Mouse (Mus musculus): ENCODE results near the gene Borcs7. TPM values are rescaled to one million over a fixed set of nuclear protein-coding genes. Genes with fewer than 3 reads are reported as not detected.
"Not testable (repeated sequence)": the region's sequence is repeated elsewhere in the genome, so short reads cannot be mapped to it uniquely, and the experiment has no call there.

Borcs7 gene
- total RNA-seq, 2 experiments from 2014 or later, result 11.7 to 12.8 TPM

DNA sequence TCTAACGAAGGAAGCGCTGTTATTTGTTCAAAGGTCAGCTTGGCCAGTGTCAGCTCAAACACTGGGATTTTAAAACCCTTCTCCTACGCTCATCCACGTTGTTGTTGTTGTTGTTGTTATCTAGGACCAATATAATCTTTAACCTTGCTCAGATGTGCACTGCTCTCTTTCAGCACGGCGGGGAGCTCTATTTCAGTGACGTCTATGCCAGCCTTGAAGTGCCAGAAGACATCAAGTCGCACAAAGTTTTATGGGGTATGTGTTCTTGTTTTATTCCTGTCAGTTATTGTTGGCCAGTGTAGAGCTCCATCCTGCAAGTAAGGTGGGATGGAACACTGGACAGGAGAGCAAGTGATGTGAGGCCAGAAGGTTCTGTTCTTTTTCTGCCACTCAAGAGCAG is 25.3 kb downstream of the Borcs7 start:
- no peak for DNase-seq

DNA sequence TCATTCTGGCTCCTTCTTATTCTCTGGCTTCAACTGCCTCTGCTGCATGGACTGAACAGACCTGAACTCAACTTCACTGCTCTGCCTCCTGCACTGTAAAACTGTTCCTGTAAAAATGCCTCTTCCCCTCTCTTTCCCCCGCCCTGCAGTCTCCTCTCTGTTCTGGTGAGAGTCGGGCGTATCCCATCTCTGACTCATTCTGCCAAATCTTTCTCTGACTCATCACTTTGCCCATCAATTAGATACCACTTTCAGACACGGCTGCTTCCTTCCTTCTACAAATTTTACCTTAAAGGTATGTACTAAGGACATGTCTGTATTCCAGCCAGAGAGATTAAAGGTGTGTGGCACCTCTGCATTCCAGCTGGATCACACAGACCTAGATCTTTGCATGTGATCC is 28.4 kb downstream of the Borcs7 start:
- no peak for DNase-seq

DNA sequence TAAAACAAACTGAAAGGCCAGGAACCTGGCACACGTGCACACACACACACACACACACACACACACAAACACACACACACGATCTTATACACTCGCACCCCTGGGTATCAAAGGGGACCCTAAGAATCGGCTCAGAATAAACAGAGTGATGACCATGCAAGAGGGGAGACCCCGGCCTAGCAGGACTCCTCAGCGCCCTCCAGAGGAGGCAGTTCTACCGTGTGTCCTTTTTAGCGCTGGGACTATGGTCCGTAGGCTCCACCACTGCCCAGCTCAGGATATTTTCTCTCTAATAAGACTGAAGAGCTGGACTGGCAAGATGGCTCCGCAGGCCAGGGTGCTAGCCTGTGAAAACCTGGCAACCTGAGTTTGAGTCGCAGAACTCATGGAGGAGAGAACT is 34.7 kb downstream of the Borcs7 start:
- no peak for DNase-seq

DNA sequence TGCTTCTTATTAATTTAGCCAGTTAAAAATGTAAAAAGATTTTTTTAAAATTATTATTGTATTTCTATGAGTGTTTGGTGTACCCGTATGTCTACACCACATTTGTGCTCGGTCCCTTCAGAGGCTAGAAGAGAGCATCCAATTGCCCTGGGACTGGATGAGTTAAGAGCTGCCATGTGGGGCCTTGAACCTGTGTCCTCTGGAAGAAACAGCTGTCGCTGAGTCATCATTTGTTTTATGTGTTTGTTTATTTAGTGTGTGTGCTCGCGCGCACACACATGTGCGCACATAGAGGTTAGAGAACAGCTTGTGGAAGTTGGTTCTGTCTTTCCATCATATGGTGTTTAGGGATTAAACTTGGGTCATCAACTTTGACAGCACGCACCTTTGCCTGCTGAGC is 36.4 kb downstream of the Borcs7 start:
- no peak for DNase-seq

DNA sequence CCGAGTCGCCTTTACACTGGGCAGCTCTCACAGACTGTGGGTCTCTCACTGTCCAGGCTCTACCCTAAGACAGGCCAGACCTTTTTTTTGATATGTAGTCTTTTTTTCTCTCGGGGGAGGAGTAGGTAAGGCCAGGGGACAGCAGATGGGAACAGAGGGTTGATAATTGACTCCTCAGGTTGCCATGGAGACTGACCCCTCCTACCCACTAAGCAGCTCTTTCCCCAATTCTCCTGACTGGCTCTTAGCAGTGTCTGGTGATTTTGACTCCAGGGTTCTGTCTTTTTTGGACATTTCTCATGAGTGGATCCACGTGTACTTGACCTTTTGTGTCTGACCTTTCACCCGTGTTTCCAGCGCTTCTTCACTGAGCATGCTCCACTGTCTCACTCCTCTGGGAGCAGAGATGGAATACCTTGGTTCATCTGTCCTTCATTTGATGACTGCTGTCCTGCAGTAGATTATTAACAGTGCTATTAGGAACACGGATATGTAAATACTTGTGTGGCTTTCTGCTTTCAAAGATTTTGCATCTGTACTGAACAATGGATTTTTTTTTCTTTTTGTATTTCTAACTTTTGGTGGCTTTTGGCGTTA is 37.5 kb downstream of the Borcs7 start:
- DNase-seq, result no peak

DNA sequence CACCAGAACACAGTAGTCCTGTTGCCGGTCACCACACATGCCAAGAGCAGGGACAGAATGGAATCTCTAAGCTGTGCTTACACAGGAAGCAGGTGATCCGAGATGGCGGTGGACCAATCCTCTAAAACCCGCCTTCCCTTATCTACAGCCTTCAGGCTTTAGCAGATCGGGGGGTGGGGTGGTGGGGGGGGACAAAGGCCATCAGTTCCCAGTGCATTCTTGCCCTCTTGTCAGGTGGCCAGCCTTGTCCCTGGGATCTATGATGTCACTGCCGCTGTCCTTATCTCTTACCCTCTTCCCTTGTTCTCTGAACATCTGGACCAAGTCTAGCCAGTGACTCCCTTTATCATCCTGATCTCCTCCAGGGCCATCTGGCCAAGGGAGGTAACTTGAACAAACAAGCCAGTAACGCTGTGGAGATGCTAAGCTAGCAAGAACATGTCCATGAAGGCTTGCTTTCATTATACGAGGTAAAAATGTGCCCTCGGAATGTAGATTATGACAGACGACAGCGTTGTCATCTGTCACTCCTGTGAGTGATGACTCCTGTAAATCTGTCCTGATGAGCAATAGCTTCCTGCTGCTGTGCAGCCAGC is 38.3 kb downstream of the Borcs7 start:
- no peak for DNase-seq

DNA sequence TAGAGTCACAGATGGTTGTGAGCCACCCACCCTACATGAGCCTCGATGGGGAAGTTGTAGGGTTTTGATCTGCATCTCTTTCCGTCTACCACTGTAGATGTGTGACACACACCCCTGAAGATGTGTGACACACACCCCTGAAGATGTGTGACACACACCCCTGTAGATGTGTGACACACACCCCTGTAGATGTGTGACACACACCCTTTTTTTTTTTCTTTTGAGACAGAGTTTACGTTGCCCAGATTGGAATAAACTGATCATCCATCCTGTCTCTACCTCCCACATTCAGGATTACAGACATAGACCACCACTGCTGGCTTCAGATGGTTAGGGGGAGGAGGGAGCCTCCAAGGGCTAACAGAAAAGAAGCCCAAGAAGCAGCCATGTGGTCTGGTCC is 39.2 kb downstream of the Borcs7 start:
- no peak for DNase-seq

DNA sequence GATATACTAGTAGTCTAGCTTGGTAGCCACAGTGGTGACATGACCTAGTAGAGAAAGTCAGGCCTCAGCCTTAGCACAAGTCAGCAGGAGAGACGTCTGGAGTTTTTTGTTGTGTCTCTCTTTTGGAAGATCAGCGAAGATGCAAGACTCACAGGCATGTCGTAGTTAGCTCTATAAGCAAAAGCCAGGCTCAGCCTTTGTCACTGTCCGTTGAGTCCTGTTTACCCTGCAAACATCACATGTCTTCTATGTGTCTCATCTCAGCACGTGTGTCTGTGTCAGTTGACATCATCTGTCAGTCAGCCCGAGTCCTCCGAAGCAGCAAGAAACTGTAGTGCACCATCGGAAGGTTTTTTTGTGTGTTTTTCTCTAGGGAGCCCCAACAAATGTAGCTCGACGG is 41.6 kb downstream of the Borcs7 start:
- no peak for DNase-seq

DNA sequence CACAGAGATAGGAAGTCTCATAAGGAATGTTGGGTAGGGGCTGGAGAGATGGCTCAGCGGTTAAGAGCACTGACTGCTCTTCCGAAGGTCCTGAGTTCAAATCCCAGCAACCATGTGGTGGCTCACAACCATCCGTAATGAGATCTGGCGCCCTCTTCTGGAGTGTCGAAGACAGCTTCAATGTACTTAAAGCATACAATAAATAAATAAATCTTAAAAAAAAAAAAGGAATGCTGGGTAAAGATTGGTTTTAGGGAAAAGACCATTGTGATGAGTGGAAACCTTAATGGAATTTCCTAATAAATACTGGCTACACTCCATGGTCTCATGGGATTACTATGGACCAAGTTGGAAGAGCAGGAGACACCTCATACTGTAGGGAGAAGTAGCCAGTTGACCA is 43.0 kb downstream of the Borcs7 start:
- DNase-seq, result not testable (repeated sequence)

DNA sequence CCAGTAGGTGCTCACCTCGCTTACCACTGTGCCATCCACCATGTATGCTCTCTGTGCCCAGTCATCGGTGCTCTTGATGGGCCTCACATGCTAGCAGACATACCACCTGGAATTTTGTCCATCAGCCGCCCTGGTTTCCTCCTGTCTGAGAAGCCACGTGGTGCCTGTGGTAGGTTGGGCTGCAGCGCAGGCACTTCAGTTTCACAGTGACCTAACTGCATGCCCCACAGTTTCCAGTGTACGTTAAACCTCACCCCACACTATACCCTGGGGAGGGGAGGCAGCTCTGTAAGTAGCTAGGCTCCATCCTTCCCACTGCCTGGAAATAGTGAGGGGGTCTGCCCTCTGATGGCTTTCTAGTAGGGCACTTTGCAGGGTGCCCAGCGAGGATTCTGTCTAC is 43.9 kb downstream of the Borcs7 start:
- no peak for DNase-seq

DNA sequence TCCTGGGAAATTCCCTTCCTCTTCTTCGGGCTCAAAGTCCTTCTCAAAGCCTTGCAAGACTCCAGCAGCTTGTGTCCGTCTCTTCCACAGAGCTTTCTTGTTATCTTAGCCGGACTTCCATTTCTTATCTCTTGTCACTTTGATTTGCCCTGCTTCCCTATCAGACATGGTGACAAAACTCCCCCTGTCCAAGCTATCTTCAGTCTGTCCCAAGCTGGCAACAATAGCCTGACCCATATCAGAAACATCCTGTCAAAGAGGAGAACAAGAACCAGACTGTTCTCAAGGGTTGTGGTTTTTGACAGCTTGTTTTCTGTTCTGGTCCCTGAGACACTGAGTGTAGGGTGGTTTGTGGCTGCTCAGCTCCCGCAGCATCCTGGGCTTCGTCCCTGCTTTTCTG is 45.5 kb downstream of the Borcs7 start:
- no peak for DNase-seq

DNA sequence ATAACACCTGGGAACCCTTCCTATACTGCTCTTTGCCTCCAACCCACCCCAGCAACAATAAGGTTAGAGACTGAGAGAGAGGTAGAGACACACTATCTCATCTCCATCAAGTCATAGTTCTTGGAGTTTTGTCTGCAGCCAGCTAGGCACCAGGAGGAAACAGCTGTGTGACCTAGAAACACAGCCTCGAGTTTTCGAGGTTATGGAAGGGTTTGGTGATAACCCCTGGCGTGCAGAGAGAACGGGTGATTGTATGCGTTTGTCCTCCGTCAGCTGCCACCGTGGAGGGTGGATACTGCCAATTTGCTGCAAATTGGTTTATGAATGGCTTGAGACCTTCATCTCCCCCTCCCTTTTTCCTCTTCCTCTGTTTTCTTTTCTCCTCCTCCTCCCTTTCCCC is 47.4 kb downstream of the Borcs7 start:
- DNase-seq, result no peak

DNA sequence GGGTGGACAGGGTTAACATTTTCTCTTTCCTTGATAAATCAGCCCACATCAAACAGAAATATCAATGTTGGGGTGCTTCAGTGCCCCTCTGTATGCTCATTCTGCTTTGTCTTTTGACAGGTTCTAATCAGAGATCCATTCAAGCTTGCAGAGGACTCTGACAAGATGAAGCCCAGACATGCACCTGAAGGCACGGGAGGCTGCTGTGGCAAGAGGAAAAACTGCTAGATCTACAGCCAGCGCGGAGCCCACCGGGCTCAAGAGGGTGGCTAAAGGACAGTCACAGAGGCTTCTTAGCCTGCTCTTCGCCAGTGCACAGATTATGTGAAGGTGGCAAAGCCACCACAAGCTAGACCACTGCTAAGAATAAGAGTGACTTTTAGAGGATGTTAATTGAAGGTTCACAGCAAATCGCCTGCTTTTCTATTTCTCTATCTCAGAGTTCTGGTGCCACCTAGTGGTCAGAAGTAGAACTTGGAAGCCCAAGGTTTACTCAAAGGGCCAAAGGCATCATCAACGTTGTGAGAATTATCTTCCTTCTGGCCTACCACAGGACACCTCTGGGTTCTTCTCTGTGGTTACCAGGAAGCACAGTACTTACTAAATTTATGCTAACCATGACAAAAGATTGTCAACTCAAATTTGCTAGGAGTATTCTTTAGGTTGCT is 50.8 kb downstream of the Borcs7 start:
- DNase-seq, result peak; percentile 79

DNA sequence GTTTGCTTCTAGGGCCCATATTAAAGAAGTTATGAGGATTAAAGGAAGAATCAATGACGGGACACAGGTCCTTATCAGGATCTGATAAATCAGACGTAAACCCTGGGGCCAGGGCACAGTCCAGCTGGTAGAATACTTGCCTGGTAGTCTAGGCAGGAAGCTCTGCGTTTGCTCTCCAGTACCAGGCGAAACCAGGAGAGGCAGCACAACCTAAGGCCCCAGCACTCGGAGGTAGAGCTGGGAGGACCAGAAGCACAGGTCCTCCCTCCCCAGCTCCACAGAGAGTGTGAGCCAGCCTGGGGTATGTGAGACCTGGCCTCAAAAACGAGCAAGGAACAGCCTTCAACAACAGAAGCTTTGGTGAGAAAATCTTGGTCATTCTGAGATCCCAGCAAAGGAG is 51.9 kb downstream of the Borcs7 start:
- no peak for DNase-seq

DNA sequence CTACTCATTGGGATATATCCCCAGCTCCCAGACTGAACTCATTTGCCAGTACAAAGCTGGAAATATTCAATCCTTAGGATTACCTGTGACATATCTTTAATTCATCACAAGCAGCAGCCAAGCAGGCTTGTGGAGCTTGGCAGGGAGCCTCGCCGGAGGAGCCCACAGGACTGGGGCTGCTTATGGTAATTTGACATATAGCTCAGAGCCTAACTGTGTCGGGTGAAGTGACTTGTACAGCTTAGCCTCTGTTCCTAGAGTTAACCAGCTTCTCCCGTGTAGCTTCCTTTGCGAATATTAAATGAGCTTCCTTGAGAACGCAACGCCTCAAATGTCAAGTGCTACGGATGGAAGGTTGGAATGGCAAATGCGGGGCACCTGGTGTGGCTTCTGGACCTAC is 55.0 kb downstream of the Borcs7 start:
- no peak for DNase-seq

DNA sequence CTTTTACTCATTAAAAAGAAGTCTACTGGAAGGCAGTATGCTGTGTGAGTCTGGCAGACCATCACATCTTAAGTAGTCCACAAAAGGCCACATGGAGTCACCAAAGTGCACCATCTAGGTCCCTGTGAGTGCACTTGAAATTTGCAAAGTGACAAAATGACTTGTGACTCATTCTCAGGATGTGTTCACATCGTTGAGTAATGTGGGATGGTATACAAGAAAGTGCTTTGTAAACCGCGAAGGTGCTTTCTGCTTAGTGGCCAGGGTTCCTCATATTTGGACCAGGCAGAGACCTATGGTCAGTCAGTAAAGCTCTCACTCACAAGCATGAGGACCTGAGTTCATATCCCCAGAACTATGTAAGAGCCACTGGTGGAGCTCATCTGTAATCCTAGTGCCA is 58.1 kb downstream of the Borcs7 start:
- no peak for DNase-seq

DNA sequence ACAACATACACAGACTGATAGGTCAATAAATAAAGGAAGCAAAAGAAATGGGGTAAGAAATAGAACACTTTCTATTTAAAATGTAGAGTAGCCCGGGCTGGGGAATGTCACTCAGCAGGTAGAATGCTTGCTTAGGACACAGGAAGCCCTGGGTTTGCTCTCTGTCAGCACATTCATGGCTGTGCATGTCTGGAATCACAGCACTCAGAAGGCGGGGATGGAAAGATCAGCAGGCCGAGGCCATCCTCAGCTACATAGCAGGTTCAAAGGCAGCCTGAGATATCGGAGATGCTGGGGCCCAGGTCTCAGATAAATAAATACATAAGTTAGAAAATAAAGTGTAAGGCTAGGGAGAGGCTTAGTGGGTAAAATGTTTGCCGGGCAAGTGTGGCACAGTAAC is 62.5 kb downstream of the Borcs7 start:
- DNase-seq, result no peak

Other genes starting within 250 kb of the Borcs7 start
- gene Trim8, start 188.2 kb upstream of the Borcs7 start, total RNA-seq (2021), result 10 to 100 TPM; 50.1 to 53.8 TPM
- 10 to 100 TPM; 29.6 to 31.1 TPM for gene Arl3, start 116.7 kb upstream of the Borcs7 start, total RNA-seq (2021)
- gene Sfxn2, start 116.5 kb upstream of the Borcs7 start, total RNA-seq (2021), result 1 to 10 TPM; 4.6 to 6.4 TPM
- gene Wbp1l, start 90.8 kb upstream of the Borcs7 start, total RNA-seq (2021), result 10 to 100 TPM; 60.5 to 61.2 TPM
- gene Cyp17a1, start 16.7 kb upstream of the Borcs7 start, total RNA-seq (2021), result under 1 TPM in 1 of 2 experiments, not detected in 1; 0.23 TPM
- 10 to 100 TPM; 57.5 to 59.1 TPM for gene As3mt, start 17.6 kb downstream of the Borcs7 start, total RNA-seq (2021)
- gene Cnnm2, start 71.7 kb downstream of the Borcs7 start, total RNA-seq (2021), result 1 to 10 TPM; 7.1 to 7.4 TPM

Measured in heart, postnatal 4 days (tissue).